Mouse (Mus musculus) thymus, adult 2 months (tissue): ENCODE measurements around the gene Rmi2.

ENCODE experiments used
- CTCF ChIP-seq: fragments of 200-500 bp; IDR thresholded peaks from 2 replicates; pipeline ENCODE4 v1.5.1; 2012; ENCODE audit warnings: mild to moderate bottlenecking, control low read depth, low read length, moderate library complexity, borderline replicate concordance; ENCODE audit not compliant: control insufficient read depth, poor library complexity, insufficient read depth; ENCODE audit errors: extremely low read depth
- POLR2A ChIP-seq: fragments of 200-500 bp; IDR thresholded peaks from 2 replicates; pipeline ENCODE4 v1.6.1; 2012; ENCODE audit warnings: mild to moderate bottlenecking, low read length, control low read depth, moderate library complexity; ENCODE audit not compliant: control insufficient read depth, poor library complexity, insufficient read depth; ENCODE audit errors: extremely low read depth

DNA sequence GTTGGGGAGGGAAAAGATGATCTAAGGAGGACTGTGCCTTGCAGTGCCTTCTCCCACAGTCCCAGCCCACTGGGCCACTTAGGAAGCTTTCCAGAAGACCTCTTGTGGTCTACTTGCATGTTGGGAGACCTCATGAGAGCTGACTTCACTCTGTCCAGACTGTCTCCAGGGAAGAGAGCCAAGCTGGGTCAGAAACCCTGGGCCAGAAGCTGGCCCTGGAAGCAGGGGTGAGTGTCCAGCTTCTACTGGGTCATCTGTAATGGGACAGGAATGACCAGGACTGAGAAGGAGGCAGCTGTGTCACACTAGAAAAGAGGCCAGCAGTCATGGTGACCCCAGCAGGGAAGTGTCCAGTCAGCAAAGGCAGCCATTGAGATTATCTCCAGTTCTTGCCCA lies 30.7 kb downstream of the Rmi2 start:
- TF ChIP-seq CTCF, result no peak
- TF ChIP-seq POLR2A, result no peak
